Comparison of ENCODE assay signal across 8 mouse cellular contexts in the genomic region with DNA sequence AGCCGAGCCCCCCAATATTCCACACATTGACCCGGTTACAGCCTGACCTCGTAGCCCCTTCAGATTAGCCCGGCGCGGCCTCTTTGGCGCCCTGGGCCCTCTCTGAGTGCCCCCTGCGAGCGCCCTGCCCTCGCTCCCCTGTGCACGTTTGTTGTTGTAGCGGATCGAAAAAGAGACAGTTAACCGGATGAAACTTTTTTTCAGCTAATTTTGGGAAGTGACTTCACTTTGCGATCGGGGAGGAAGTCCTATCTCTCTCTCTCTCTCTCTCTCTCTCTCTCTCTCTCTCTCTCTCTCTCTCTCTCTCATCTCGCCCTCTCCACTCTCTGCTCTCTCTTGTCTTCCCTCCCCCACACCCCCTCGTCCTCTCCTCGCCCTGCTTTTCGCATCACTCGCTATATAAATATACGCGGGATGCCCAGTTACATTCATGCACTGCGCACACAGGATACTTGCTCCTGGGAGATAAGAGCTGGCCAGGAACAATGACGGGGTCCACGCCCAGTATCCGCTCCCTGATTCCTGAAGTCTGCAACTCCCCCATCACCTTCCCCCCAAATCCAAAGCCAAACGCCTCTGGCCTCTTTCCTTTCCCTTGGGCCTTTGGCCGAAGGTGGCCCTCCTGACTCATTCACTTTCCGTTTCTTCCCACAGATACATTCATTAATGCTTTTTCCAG. TPM values are rescaled to one million over a fixed set of nuclear protein-coding genes. Genes with fewer than 3 reads are reported as not detected.
DNase-seq lines count a peak whose midpoint lies in the region; ATAC-seq and TF ChIP-seq lines count a peak whose summit lies in the region.

No protein-coding gene starts in this region.

- DNase-seq in 416B (ENCODE audit: low read depth): peak; percentile 95
- peak; percentile 2 for DNase-seq in NIH3T3 (ENCODE audit: low read depth)
- peak; percentile 38 for DNase-seq in forebrain, postnatal 0 days
- DNase-seq in liver, postnatal 0 days: no peak
- DNase-seq in left cerebral cortex, postnatal 25 days (ENCODE audit: low spot score in 2 of 2): no peak
- no peak for DNase-seq in left cerebral cortex, adult 8-10 months (ENCODE audit: low spot score in 2 of 2)

- peaks cover 76% of the 10 kb centered on the region for H3K27me3 ChIP-seq in forebrain, postnatal 0 days (ENCODE audit: insufficient read depth, low read length)
- H3K27me3 ChIP-seq in liver, postnatal 0 days (ENCODE audit: insufficient read depth, low read length): peaks cover 56% of the 10 kb centered on the region
- H3K27me3 ChIP-seq in neural tube, embryonic 12.5 days (replicated peaks): peaks cover 80% of the 10 kb centered on the region

- peaks cover 11% of the 10 kb centered on the region; the same call in 1 of the 2 replicates for H3K4me1 ChIP-seq in forebrain, postnatal 0 days (ENCODE audit: insufficient read depth)
- H3K4me1 ChIP-seq in liver, postnatal 0 days (ENCODE audit: insufficient read depth): peaks cover 15% of the 10 kb centered on the region
- H3K4me1 ChIP-seq in neural tube, embryonic 12.5 days: peaks cover 54% of the 10 kb centered on the region

- TF ChIP-seq CTCF in forebrain, postnatal 0 days (IDR thresholded peaks at IDR 0.05; ENCODE audit: low read depth): no peak
- TF ChIP-seq CTCF in liver, postnatal 0 days (IDR thresholded peaks at IDR 0.05; ENCODE audit: low read depth): no peak

- ATAC-seq in forebrain, postnatal 0 days: 0 out of 2 replicates have a peak, but pooled peaks have one; percentile 2
- peak; percentile 35 for ATAC-seq in inflammation-experienced regulatory T-cells, adult 6 months
- peak; percentile 18; the same call in 1 of the 2 replicates for ATAC-seq in liver, postnatal 0 days
- no peak for ATAC-seq in neural tube, embryonic 12.5 days (ENCODE audit: low FRiP score, low read depth)

- peak; percentile 45; the same call in 1 of the 2 replicates for TF ChIP-seq EP300 in liver, postnatal 0 days (IDR thresholded peaks at IDR 0.05; ENCODE audit: low read depth)

- H3K9me3 ChIP-seq in forebrain, postnatal 0 days (ENCODE audit: low read length): no peaks in the 10 kb centered on the region
- H3K9me3 ChIP-seq in liver, postnatal 0 days (ENCODE audit: low read length): no peaks in the 10 kb centered on the region
- no peaks in the 10 kb centered on the region for H3K9me3 ChIP-seq in neural tube, embryonic 12.5 days

- 0 out of 2 replicates have a peak overlapping the region, but pooled peaks have one; percentile 54 for H3K27ac ChIP-seq in forebrain, postnatal 0 days (ENCODE audit: low read depth, low read length)
- H3K27ac ChIP-seq in liver, postnatal 0 days (ENCODE audit: low read depth): peak overlapping the region; percentile 93
- 0 out of 2 replicates have a peak overlapping the region, but pooled peaks have one; percentile 27 for H3K27ac ChIP-seq in neural tube, embryonic 12.5 days

- peak overlapping the region; percentile 47 for H3K9ac ChIP-seq in forebrain, postnatal 0 days
- peak overlapping the region; percentile 88 for H3K9ac ChIP-seq in liver, postnatal 0 days (replicated peaks)
- H3K9ac ChIP-seq in neural tube, embryonic 12.5 days: peak overlapping the region; percentile 64

- intact Hi-C loops in left cerebral cortex, postnatal 25 days (cut with DNase I): no loop called here

- H3K4me3 ChIP-seq in forebrain, postnatal 0 days (ENCODE audit: low read depth, low read length): peak overlapping the region; percentile 42
- peak overlapping the region; percentile 84 for H3K4me3 ChIP-seq in liver, postnatal 0 days (ENCODE audit: low read depth, low read length)
- peak overlapping the region; percentile 50 for H3K4me3 ChIP-seq in neural tube, embryonic 12.5 days

- no peaks in the 10 kb centered on the region for H3K36me3 ChIP-seq in forebrain, postnatal 0 days (ENCODE audit: insufficient read depth)
- H3K36me3 ChIP-seq in liver, postnatal 0 days (replicated peaks; ENCODE audit: insufficient read depth, low read length): no peaks in the 10 kb centered on the region
- H3K36me3 ChIP-seq in neural tube, embryonic 12.5 days: no peaks in the 10 kb centered on the region

- WGBS in forebrain, postnatal 0 days: under 1% methylated on average over 29 of the region's 30 CpGs
- under 1% methylated on average over 30 of the region's 30 CpGs for WGBS in liver, postnatal 0 days (ENCODE audit: insufficient replicate concordance)
- under 1% methylated on average over 30 of the region's 30 CpGs for WGBS in neural tube, embryonic 12.5 days

- H3K4me2 ChIP-seq in forebrain, postnatal 0 days (ENCODE audit: low read depth): peak overlapping the region; percentile 90
- H3K4me2 ChIP-seq in liver, postnatal 0 days (ENCODE audit: low read depth, low read length): peak overlapping the region; percentile 66
- peak overlapping the region; percentile 97 for H3K4me2 ChIP-seq in neural tube, embryonic 12.5 days (replicated peaks)

RNA-seq across cellular contexts. Expression of a gene that starts 1.3 kb away (rescaled TPM):
- 6.2 and 7.0 TPM in 2 replicates for total RNA-seq in forebrain, postnatal 0 days (2014; rRNA removed)
- polyA plus RNA-seq in forebrain, postnatal 0 days (2015; fragmentation: Nextera tagmentation; extraction: Ambion mirVana): 5.7 and 6.8 TPM in 2 replicates
- polyA plus RNA-seq in inflammation-experienced regulatory T-cells, adult 6 months (2017; shearing (Covaris generic)): 100 to 1,000 TPM; 101 to 137 (median 110) TPM
- polyA plus RNA-seq in liver, postnatal 0 days (2015; fragmentation: Nextera tagmentation; extraction: Ambion mirVana): 9.4 and 11.5 TPM in 2 replicates
- 15.4 and 18.6 TPM in 2 replicates for polyA plus RNA-seq in neural tube, embryonic 12.5 days (2016; fragmentation: Nextera tagmentation; extraction: Ambion mirVana)
- 1 to 10 TPM; 5.3 to 6.0 TPM for total RNA-seq in left cerebral cortex, postnatal 25 days (2021)
- total RNA-seq in left cerebral cortex, adult 8-10 months (2022): 1 to 10 TPM; 4.2 to 7.7 (median 6.6) TPM

Comparison
In these comparisons a context has a peak if more than half of its experiments do, and no peak if none do; other contexts are left out.
1. DNase-seq: peak in 416B (single experiment), NIH3T3 (single experiment) and forebrain, postnatal 0 days (single experiment); none in liver, postnatal 0 days (single experiment), left cerebral cortex, postnatal 25 days (0 of 2) and left cerebral cortex, adult 8-10 months (0 of 2).
2. H3K27ac ChIP-seq: peak in every context shown above with its lines; median percentile 93 in liver, postnatal 0 days; 54 in forebrain, postnatal 0 days; 27 in neural tube, embryonic 12.5 days.
3. Peak in every context shown above with its lines, with median percentiles within 50 percentile points of each other: H3K4me2 ChIP-seq, H3K4me3 ChIP-seq and H3K9ac ChIP-seq.